Mouse (Mus musculus) kidney, adult 2 months (tissue): ENCODE measurements around the gene Tpcn1.
"Not testable (repeated sequence)": the region's sequence is repeated elsewhere in the genome, so short reads cannot be mapped to it uniquely, and the experiment has no call there.

Experiments
- CTCF ChIP-seq: fragments of 200-500 bp; conservative IDR thresholded peaks from 2 replicates; pipeline ENCODE4 v1.5.1; 2011; ENCODE audit warnings: low read depth, mild to moderate bottlenecking, control low read depth, low read length, moderate library complexity, mixed read lengths; ENCODE audit not compliant: insufficient read depth, insufficient read length
- POLR2A ChIP-seq: fragments of 200-500 bp; IDR thresholded peaks from one replicate; pipeline ENCODE4 v1.6.1; 2011; ENCODE audit warnings: low read depth, low read length, control low read depth

- not testable (repeated sequence) for TF ChIP-seq CTCF, POLR2A
Measured at GRCm38 (mm10) chr5:120500609-120501008, 87.9 kb downstream of the Tpcn1 start.
